Mouse (Mus musculus): Measurements from ENCODE around the gene Fkbp11. TPM values are rescaled to one million over a fixed set of nuclear protein-coding genes. Genes with fewer than 3 reads are reported as not detected.
"Not testable (repeated sequence)": the region's sequence is repeated elsewhere in the genome, so short reads cannot be mapped to it uniquely, and the experiment has no call there.

The Fkbp11 gene
- 1 to 10 TPM; 5.6 to 9.4 (median 7.7) TPM for total RNA-seq (2022)

DNA sequence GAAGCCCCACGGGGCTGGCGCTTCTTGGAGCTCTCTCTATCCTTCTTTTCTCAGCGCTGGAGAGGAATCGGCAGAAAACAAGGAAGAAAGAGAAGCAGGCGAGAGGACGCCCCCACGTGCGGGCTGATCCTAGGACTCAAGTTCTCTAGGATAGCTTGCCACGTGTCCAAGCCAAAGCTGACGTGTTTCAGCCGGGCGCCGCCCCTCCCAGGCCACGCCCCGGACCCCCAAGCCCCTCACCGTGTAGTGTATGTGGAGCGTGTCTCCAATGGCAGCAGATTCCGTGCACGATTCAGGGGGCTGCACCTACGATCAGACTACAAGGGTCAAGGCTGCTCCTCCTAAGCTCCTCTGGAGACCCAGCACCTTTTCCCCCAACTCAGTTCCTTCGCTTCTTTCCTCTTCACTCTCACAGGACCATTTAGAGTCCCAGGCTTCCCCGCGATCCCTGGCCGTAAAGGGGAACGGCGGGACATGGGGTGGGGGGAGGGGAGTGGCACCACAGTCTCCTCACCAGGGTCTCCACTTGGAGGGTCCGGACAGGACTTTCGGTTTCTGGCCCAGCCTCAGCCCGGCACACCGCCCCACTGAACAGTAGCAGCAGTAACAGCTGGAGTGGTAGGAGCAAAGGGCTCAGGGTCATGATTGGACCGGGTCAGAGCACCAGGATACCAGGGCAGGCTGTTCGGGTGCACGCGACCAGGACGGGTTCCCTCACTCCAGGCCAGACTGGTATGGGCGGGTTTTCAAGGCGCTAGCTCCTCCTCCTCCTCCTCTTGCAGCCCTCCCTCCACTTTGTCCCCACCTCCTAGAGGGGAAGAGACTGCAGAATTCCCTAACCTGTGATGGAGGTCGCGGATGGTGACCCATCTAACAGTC is at the start of gene Fkbp11:
TSS of gene Fkbp11 (minus strand) at position 756 of the 879 bp plus-strand sequence.
- peak; percentile 57 for DNase-seq (ENCODE audit: low spot score)

DNA sequence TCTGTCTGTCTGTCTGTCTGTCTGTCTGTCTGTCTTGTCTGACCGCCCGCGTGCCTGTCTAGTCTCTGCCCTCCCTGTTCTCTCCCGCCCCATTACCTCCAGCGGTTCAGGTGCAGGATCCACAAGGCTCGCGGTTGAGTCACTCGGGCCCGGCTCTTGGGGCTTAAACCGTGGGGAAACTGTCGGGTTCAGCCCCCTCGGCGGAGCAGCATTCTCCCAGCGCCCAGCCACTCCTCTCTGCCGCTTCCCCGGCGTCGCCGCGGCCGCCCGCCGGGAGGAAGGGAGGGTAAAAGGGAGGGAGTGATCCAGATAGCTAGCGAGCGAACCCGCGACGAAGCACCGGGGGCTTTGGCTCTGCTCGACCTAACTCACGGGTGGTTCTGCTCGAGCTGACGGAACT is 49.8 kb upstream of the Fkbp11 start, which contains the start of gene Wnt10b:
TSS of gene Wnt10b (minus strand) at position 389 of the 400 bp plus-strand sequence.
- DNase-seq (ENCODE audit: low spot score) = no peak

DNA sequence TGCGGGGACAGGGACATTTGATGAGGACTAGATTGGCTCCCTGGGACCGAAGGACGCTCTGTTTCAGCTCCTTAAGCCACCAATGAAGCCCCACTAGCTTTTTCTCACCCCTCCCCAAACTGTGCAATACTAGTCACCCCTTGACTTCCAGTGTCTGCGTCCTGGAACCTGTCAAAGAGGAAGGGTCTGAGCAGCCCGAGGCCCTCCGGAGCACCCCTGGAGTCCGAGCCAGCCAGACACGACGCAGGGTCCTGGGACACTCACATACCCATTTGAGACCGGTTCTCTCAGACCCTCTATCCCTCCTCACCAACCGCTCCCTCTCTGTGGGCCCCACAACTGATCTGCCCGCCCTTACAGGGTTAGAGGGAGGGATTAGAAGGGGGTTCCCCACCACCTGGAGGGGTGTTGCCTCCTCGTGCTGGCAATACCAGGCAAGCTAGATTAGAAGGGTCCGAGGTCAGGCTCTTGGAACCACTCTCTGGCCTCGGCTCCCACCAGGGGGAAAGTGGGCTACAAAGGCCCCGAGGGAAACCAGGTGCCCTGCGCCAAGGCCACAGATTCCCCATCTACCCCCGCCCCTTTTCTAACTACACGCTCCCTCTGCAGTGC is 49.1 kb upstream of the Fkbp11 start:
- no peak for DNase-seq (ENCODE audit: low spot score)

DNA sequence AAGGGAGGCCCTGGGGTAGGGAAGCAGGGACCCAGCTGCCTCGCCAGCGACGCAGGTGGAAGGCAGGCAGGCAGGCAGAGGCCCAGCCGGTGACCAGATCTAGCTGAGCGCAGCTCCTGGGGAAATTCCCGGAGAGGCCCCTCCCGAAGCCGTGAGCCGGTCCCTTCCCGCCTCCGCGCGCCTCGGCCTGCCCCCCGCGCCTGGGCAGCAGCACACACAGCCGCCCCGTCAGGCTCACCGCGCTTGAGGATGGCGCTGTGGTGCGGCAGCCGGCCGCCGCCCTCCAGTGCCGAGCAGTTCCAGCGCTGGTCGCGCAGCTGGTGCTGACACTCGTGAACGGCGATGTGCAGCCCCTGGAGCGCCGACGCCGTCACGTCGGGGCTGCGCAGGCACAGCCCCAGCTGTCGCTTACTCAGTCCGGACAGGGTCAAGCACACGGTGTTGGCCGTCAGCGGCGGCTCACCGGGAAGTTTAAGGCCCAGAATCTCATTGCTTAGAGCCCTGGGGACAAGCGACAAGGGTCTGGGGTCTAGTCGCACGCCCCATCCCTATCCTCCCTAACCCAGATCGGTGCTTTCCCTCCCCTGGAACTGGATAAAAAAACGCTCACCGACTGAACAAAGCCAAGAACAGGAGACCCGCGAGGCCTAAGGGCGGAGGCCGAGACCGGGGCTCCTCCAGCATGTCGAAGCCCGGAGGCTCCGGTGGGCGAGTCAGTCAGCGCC is 48.4 kb upstream of the Fkbp11 start:
- no peak for DNase-seq (ENCODE audit: low spot score)

DNA sequence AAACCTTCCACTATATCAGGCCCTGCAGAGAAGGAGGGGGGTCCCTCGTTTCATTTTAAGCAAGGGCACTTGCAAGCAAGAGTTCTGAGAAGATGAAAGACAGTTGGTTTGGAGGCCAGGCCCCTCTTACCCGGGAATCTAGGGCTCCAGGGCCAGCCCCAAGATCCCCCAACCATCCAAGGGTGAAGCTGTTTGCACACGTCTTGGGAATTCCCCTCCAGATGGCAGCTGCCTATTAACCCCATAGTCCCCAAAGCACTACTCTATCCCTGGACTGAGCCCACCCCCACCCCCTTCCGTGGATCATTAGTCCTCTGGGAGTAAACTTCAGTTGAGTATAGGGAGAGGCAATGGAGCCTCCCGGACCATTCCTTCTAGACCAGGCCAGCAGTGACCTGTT is 47.5 kb upstream of the Fkbp11 start:
- no peak for DNase-seq (ENCODE audit: low spot score)

DNA sequence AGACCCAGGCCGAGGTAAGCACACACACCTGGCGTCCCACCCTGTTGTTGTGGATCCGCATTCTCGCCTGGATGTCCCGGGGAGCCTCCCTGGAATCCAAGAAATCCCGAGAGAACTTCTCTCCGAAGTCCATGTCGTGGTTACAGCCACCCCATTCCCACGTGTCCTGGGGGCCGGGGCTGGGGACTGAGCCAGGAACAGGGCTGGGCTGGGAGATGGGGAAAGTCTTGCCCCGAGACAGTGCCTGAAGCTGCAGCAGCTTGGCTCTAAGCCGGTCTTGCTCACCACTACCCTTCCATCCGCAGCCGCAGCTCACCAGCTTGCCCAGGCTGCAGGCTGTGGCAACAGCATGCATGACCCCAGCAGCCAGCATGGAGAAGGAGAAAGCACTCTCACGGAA is 46.1 kb upstream of the Fkbp11 start:
- DNase-seq (ENCODE audit: low spot score) = no peak

DNA sequence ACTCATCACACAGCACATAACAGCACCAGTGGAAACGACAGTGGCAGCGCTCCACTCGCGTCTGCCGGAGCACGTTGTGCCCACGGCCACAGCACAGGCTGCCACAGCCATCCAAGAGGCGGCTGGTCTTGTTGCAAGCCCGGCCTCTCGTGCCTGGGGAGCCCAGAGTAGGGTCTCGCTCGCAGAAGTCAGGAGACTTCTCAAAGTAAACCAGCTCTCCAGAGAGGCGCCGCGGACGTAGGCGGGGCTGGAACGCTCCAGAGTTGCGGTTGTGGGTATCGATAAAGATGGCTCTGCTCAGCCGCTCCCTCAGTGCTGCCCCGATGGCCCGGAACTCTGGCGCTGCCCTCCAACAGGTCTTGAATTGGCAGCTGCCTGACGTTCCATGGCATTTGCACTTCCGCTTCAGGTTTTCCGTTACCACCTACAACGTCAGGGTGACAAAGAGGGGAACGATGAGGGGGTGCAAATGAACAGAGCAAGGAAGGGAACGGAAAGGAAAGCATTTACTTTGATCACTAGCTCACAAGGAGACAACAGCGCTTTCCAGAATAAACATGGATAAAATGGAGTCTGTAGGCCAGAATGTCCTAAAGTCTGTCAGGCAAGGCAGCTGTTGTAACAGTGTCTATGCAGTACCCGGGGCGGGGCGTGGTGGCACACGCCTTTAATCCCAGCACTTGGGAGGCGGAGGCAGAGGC is 44.7 kb upstream of the Fkbp11 start:
- no peak for DNase-seq (ENCODE audit: low spot score)

DNA sequence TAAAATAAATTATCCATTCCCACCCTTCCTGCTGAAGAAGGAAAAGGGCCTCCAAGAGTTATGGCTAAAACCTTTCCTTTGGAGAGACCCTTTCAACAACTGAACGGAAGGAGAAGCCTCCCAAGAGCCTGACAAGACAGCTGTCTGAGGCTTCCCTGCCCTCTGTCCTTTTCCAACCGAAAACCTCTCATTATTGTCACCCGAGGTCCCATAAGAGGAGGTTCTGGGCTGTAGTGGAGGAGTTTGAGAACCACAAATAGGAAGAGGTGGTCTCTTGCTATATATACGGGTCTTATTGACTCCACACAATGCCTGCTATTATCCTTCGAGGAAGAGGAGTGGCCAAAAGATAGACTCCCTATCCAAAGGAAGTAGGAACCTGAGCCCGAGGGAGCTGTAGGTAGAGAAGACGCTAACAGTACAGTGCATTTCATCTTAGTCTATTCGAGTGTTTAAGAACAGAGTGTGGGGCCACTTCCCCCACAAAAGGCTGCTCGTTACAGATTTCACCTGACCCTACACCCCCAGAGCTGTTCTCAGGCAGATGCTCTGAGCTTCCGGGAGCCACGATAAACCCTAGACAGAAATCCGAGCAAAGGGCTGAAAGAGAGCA is 43.9 kb upstream of the Fkbp11 start:
- no peak for DNase-seq (ENCODE audit: low spot score)

DNA sequence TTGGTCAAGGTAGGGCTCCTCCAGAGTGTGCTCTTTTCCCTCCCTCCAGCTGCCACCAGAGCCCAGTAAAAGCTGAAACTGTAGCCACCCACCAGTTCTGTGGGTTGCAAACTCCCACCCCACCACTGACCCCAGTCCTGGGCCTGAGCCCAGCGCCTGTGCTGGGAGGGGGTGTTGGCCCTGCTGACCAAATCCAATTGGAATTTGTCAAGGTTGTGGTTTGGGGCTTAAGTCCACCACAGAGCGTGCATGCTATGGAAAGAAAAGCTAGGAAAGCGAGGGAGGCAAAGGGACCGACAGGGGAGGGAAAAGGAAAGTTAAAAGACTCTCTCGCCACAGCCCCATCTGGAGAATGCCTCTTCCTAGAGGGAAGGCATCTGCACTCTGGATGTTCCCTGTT is 40.3 kb upstream of the Fkbp11 start:
- DNase-seq (ENCODE audit: low spot score) = no peak

DNA sequence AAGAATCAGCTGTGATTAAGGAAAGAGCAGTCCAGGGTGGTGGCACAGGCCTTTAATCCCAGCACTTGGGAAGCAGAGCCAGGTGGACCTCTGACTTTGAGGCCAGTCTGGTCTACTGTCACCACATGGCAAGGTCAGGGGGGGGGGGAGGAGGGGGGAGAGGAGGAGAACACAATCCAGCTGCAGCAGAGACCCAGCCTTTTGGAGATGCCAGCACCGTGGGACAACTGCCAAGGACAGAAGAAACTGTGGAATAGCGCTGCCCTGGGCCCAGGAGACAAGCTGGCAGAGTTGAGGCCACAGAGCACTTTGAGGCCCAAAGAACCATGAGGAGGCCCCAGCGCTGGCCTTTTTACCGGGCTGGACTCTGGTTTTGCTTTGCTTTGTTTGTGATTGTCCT is 37.9 kb upstream of the Fkbp11 start:
- DNase-seq (ENCODE audit: low spot score) = no peak

DNA sequence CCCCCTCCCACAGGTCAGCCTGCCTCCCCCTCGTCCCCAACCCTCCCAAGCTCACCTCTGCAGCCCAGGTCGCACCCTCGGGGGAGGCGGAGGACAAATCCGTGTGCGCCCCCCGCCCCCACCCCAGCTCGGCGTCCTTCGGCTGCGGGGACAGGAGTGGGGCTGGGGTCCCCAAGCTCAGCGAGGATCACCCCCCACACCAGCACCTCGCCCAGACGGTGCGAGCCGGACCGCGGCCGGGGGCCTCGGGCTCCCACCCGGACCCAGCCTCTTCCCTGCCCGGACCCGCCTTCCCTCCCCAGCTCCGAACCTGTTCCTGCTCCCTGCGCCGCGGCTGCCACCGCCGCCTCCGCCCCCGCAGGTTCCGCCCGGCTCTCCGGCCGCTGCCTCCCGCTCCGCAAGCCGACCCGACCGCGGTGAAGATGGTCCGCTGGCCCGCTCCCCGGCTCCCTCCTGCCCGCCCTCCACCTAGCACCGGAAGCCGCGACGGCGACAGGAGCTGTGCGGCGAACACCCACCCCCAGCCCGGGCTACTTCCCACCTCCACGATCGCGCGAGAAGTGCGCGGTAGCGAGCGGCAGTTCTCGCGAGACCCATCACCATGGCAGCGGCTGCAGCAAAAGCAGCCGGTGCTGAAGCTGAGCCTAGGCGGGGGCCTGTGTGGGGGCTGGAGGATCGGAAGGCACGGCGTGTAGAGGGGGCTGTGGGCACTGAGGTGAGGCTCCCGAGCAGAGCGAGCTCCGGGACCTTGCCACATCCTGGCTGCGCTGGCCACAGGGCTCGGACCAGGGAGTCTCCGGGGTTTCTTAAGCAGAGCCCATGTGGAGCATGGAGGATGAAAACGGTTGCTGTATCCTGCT is 34.9 kb upstream of the Fkbp11 start, which contains the start of gene Arf3:
TSS of gene Arf3 (minus strand) at position 545 of the 860 bp plus-strand sequence.
- peak; percentile 93 for DNase-seq (ENCODE audit: low spot score)

DNA sequence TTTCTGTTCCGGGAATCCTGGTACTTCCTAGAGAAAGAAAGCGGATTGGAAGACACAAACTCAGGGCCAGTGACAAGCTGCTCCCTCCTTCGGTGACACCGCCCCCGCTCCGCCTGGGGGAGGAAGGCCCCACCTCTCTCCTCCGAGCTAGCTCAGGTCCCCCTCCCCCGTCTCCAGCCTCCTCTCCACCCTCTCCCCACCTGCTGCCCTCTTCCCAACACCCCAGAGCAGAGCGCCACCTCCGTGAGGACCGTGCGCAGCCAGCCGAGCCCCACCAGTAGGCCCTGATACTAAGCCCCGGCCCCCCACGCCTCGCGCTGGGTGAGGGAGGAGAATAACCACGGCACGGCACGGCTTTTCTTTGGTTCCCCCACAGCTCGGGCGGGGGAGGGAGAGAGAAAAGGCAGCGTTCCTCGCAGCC is 34.2 kb upstream of the Fkbp11 start:
- peak; percentile 59 for DNase-seq (ENCODE audit: low spot score)

DNA sequence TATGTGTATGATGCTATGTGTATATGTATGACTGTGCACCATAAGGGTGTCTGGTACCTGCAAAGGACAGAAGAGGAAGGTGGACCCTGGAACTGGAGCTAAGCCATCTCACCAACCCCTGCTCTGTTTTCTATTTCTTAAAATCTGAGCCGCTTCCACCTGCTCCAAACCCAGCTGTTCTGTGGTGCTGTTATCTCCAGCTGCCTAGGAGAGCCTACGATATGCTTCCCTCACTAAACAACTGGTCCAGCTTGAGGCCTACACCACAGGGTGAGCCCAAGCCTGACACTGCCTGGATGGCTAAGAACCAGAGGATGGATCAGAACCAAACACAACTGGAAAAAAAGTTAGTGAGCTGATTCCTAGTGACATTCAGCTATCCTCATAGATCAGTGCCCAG is 26.1 kb upstream of the Fkbp11 start:
- DNase-seq (ENCODE audit: low spot score) = no peak

DNA sequence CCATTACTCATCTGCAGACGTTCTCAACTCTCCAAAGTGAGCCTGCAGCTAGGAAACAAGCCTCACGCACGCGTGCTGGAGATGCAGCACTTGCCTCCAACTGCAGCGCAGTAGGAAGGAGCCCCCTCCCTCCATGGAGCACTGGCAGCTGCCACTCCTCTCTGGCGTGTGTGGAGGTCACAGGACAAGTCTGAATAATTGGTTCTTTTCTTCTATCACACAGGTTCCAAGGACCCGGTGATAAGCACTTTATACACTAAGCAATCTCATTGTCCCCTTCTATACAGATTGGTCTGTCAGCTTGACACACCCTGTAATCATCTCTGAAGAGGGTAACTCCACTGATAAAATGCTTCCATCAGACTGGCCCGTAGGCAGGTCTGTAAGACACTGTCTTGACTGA is 25.0 kb upstream of the Fkbp11 start:
- no peak for DNase-seq (ENCODE audit: low spot score)

DNA sequence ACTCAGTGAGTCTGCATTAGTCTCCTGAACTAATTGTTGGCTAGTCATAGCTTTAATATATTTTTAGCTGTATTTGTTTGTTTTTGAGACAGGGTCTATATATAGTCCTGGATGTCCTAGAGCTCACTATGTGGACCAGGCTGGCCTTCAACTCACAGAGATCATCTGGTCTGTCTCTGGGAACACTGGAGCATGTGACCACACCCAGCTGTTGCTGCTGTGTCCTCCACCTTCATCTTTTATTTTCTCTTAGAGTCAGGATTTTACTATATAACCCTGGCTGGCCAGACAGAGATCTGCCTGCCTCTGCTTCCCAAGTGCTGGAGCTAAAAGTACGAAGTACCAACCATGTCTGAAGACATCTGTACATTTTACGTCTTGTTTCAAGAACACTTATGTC is 21.1 kb upstream of the Fkbp11 start:
- no peak for DNase-seq (ENCODE audit: low spot score)

DNA sequence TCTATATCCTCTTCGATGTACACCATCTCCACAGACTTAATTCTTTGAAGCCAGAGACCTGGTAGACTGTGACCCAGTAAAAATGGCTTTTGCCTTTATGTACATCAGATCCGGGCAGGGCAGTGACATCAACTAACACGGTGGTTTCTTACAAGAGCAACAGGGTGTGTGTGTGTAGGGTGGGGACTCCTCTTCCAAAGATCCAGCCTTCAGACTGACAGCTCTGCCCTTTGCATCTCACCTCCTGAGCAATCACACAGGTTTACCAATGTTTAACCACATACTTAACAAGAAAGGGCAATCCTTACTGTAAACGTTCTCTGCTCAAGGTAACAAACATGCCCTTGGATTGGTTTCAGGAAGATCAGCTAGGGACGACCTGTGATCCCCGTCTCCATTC is 19.3 kb upstream of the Fkbp11 start:
- no peak for DNase-seq (ENCODE audit: low spot score)

DNA sequence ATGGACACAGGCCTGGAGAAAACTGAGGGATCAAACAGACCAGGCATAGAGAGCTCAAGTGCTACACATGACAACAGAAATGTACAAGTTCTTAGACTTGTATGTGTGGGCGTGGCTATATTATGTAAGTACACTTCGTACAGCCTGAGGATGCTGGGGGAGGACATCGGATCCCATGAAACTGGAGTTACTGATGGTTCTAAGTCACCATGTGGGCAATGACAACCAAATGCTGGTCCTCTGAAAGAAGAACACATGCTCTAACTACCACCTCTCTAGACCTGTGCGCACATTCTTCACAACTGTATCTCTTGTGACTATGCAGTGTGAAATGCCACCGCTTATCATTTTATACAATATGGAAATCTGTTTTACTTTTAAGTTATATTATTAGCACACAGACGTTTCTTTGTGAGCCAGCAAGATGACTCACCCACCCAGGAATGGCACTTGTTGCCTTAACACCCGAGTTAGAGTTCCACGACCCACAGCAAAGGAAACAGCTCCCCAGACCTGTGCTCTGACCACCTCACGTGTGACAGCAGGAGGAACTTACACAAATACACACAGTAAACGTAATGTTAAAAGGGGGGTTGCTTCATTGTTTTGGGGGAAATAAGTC is 18.5 kb upstream of the Fkbp11 start:
- DNase-seq (ENCODE audit: low spot score) = no peak

DNA sequence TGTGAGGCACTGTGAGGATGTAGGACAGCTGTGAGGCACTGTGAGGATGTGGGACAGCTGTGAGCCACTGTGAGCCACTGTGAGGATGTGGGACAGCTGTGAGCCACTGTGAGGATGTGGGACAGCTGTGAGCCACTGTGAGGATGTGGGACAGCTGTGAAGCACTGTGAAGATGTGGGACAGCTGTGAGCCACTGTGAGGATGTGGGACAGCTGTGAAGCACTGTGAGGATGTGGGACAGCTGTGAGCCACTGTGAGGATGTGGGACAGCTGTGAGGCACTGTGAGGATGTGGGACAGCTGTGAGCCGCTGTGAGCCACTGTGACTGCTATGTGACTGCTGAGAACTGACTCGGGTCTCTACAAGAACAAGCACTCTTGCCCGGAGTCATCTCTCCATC is 15.9 kb upstream of the Fkbp11 start:
- not testable (repeated sequence) for DNase-seq (ENCODE audit: low spot score)

DNA sequence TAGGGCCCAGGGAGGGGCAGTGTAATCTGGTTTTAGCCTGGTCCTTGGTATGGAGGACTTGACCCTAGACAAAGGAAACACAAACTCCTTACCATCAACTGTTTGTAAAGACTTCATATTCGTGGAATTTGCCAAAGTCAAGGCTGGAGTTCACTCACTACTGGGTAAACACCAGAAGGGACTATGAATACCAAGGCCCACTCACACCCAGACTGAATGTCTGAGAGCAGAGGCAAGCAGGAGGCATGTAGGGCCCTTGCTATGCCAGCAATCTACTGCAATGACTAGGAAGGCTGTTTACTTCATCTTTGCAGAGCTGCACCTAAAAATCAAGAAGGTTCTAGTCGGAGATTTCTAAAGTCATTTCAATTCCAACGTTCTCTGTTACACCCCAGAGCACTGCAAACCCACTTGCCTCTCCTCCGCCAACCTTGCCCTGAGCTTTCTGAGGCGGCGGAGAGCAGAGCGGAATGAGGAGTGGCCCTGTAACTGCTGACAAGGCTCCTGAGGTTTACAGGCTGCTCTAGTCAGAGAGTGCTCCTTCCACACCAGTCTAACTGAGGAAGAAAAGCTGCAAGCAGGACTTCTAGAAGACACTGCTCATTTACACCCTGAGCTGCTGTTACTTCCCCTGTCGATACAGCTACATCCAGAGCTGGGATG is 14.9 kb upstream of the Fkbp11 start:
- DNase-seq (ENCODE audit: low spot score) = no peak
